Mouse (Mus musculus) subcutaneous adipose tissue, adult 2 months (tissue): ENCODE measurements around the gene Trp53rkb. TPM values are rescaled to one million over a fixed set of nuclear protein-coding genes. Genes with fewer than 3 reads are reported as not detected.

Source experiments
- polyA plus RNA-seq: library from polyadenylated mRNA; depleted of rRNA; stranded (reverse); fragments of >200 nt; gene quantifications from 2 replicates; pipeline ENCODE4 v1.2.3, GENCODE M21; 2012; ENCODE audit warnings: low replicate concordance; rRNA removed

Gene Trp53rkb
- 1.9 and 5.8 TPM in 2 replicates for polyA plus RNA-seq

GRCm38 (mm10) chr2:166792355-166792754, at the start of gene Trp53rkb:
Gene Trp53rkb, plus strand, starts transcription at chr2:166792531.

GRCm38 (mm10) chr2:166805250-166806172, 13.2 kb downstream of the Trp53rkb start, which contains the start of gene Arfgef2:
Gene Arfgef2, plus strand, starts transcription at chr2:166805588.

Other genes starting within 250 kb of the Trp53rkb start
- gene Prex1, start 78.7 kb upstream of the Trp53rkb start, polyA plus RNA-seq, result 13.4 and 34.7 TPM in 2 replicates
- gene Arfgef2, start 13.1 kb downstream of the Trp53rkb start, polyA plus RNA-seq, result 15.7 and 17.2 TPM in 2 replicates
- gene Cse1l, start 113.5 kb downstream of the Trp53rkb start, polyA plus RNA-seq, result 15.8 and 26.8 TPM in 2 replicates
- 45.6 and 46.8 TPM in 2 replicates for gene Stau1, start 203.8 kb downstream of the Trp53rkb start, polyA plus RNA-seq
- 25.8 and 35.6 TPM in 2 replicates for gene Ddx27, start 222.7 kb downstream of the Trp53rkb start, polyA plus RNA-seq